Mouse (Mus musculus) monocyte, adult 5-6 weeks (primary cell): ENCODE measurements around the gene Cebpzos. TPM values are rescaled to one million over a fixed set of nuclear protein-coding genes. Genes with fewer than 3 reads are reported as not detected.

Experiments used
- ATAC-seq: fragments of 153-309, 156-312 bp; replicated peaks from 2 replicates; pipeline ENCODE4 v1.8.0; 2017; ENCODE audit warnings: mild to moderate bottlenecking; ENCODE audit not compliant: low TSS enrichment, insufficient number of reproducible peaks, severe bottlenecking, poor library complexity, low FRiP score
- total RNA-seq: library from RNA; stranded (forward); fragments of 200-1000, 200-491, 200-594 nt; gene quantifications from 3 replicates; pipeline ENCODE4 v1.2.3, GENCODE M21; 2017

The Cebpzos gene
- total RNA-seq, 1 experiment from 2014 or later = 54.5 TPM

DNA sequence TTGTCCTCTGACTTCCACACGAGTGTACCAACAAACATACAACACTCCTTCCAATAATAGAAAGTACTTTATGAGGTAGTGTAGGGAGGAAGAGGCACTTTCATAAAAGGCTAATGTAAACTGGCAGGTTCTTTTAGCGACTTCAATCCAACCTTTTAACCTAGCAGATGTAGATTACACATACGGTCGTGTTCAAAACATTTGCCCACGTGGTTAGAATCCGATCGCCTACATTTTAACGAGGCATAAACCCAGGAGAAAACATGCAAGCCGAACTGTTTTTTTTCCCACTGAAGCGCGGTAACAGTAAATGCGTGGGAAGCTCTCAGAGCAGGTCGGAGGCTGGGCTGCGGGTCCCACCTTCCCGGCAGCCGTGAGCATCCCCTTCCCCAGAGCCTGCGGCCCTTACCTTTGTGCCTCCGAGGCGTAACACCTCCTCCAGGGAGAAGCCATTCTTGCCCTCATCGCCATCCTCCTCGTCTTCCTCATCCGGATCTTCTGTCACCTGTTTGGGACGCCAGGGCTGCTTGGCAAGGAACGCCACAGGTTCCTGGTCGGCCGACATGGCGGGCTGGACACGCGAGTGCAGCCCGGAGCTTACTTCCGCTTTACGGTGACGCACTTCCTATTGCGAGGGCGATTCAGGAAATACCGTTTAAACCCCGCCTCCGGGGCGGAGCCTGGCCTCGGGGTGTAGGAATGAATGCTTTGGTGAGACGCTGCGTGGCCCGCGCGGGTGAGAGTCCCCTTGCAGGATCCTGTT lies 20.3 kb downstream of the Cebpzos start, which contains the start of the genes Cebpz and Ndufaf7:
Gene Cebpz (minus strand): TSS at position 601 of the 763 bp plus-strand sequence.
Gene Ndufaf7 (plus strand): TSS at position 671 of the 763 bp plus-strand sequence.
- peak; percentile 95 for ATAC-seq

GRCm38 (mm10) chr17:78937229-78937853 lies 21.0 kb downstream of the Cebpzos start:
- ATAC-seq = no peak

DNA sequence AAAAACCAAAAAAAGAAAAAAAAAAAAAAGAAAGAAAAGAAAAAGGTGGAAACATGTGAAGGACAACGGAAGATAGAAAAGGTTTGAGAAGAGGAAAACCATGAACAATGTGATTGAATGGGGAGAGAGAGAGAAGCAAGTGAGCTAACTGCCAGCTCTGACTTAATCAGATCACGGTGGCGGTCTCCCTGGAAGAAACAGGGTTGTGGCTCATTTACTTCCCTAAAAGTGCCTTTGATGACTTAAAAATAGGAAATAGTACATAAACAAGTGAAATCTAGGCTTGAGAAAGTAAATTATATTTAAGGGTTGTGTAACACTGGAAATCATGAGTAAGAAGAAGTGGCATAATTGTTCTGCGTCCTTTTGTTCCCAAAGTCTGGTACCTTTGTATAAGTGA lies 22.6 kb downstream of the Cebpzos start:
- ATAC-seq = peak; percentile 61

DNA sequence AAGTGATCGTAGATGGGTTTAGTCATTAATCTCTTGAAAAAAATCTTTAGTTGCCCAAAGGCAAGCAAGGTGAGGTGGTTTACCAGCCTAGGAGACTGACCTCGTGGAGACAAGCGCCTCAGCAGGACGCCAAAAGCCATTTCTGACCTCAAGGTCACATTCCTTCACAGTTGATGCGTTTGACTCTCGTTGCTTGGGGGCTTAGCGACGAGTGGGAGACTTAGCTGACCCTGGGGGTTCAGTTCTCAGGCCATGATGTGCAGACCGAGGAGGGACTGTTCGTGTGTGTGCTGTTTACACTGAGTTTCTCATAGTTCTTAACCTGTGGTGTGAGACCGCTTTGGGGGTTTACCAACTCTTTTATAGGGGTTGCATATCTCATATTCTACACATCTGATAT lies 26.3 kb downstream of the Cebpzos start:
- no peak for ATAC-seq

DNA sequence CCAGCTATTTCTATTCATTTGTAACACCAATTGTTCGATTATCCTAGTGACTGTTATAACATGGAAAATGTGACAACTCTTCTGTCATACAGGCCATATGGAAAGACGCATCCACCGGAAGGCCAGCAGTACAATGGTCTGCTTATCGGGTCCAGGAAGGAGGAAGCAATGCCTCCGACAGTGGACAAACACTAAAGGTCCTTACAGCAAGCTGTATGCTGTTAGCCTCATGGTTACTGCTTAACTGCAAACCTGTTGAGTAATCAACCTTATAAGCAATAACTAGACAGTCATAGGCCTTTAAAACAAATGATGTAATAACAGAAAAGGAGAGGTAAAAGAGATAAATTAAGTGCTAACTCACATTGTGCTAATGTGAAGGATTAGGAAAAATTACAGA lies 34.9 kb downstream of the Cebpzos start:
- no peak for ATAC-seq

DNA sequence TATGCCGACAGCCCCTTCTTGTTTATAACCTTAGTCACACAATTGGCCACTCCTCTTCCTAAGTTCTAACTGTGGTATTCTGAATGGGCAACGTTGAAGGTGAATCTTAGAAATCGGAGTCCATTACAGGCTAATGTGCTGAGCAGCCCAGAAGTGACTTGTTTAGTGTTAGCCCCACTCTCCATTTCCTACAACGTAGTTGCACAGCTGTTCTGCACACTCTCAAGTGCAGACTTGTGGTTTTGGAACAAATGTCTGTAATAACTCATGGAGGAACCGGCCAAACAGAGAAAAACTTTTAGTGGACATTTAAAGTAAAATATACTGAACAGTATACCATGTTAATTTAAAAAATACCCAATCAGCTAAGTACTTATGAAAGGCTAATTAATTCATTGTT lies 35.8 kb downstream of the Cebpzos start:
- no peak for ATAC-seq

DNA sequence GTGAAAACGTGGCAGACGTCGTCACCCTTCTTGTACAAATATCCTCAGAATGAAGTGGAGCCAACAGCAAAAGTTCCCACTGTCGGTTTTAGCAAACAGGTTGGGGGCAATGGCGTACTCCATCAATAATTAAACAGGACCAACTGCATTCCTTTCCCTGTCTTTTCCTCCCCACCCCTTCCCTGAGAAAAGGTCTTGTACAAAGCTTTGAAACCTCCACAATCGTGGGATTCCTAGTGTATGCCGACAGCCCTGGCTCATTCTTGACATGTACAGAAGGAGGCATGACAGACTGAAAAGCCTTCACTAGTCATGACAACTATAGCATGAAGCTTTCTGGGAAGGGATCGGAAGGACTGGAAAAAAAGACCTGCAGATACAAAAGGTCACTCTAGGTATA lies 36.9 kb downstream of the Cebpzos start:
- ATAC-seq = no peak

GRCm38 (mm10) chr17:78959473-78959872 lies 43.2 kb downstream of the Cebpzos start:
- ATAC-seq = no peak

DNA sequence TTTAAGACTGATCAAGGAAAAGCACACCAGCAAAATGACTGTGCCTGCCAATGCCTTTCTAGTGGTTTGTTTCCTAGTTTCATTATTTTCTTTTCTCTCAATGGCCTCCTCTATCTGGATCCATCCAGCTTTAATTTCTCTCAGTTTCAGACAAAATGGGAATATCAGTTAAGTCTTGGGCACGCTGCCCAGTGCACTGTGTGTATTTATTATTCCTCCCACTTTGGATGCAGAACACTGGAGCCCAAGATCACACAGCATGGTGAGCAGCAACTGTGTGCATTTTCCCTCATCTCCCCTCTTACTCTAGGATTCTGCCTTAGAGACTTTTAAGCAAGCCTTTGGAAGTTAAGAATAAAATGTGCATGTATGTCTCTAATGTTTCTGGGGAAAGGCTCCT lies 48.1 kb downstream of the Cebpzos start:
- ATAC-seq = no peak

DNA sequence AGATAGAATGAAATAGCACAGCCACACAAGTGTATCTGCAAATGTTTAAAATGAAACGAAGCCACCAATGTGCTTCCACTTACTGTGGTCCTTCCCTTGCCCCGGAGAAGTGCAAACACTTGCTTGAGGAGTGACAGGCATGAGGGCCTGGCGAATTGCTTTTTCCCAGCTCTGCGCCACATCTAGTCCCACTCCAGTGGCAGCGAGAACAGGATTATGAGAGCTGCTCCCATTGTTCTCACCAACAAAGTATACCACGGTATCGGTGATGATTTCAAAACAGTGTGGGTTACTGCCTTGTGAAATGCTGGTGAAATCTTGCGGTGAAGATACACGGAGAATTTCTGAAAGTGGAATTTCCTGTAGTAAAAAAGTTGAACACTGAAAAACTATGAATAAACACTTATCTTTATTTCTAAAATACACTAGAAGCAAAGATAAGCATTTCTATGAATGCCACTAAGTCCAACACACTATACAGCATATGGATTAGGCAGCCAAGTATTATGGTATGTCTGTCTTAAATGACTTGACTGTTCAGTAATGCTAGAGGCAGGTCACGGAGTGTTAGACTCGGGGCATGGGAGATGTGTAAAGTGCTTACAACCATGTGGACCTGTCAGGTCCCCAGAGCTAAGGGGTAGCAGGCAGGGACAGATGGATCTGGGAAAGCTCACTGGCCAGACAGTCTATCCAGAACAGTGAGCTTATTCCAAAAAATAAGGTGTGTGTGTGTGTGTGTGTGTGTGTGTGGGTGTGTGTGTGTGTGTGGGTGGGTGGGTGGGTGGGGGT lies 50.0 kb downstream of the Cebpzos start:
- peak; percentile 47; the same call in 1 of the 2 replicates for ATAC-seq

GRCm38 (mm10) chr17:78968500-78968899 lies 52.2 kb downstream of the Cebpzos start:
- ATAC-seq = no peak

Other genes with a start within 250 kb of the Cebpzos start
- gene Strn, start 179.3 kb upstream of the Cebpzos start, total RNA-seq = 30.8 to 64.1 TPM (median 39.5 TPM) in 3 replicates
- gene Heatr5b, start 81.1 kb upstream of the Cebpzos start, total RNA-seq = 12.3 to 29.5 TPM (median 25.0 TPM) in 3 replicates
- gene Gpatch11, start 80.9 kb upstream of the Cebpzos start, total RNA-seq = 57.6 to 86.9 TPM (median 66.9 TPM) in 3 replicates
- gene Eif2ak2, start 33.9 kb upstream of the Cebpzos start, total RNA-seq = 20.6 to 56.7 TPM (median 46.8 TPM) in 3 replicates
- gene Sult6b1, start 9.5 kb upstream of the Cebpzos start, total RNA-seq = not detected in 3 replicates
- gene Cebpz, start 20.6 kb downstream of the Cebpzos start, total RNA-seq = 139 to 178 TPM (median 141 TPM) in 3 replicates
- 40.7 to 61.7 TPM (median 53.5 TPM) in 3 replicates for gene Ndufaf7, start 20.6 kb downstream of the Cebpzos start, total RNA-seq
- 85.4 to 117 TPM (median 96.5 TPM) in 3 replicates for gene Prkd3, start 104.3 kb downstream of the Cebpzos start, total RNA-seq
- gene Qpct, start 135.4 kb downstream of the Cebpzos start, total RNA-seq = 4.3 to 7.2 TPM (median 6.2 TPM) in 3 replicates